Mouse (Mus musculus) adrenal gland, adult 8-10 months (tissue): Measurements from ENCODE around the gene Mrto4. TPM values are rescaled to one million over a fixed set of nuclear protein-coding genes. Genes with fewer than 3 reads are reported as not detected.
"Not testable (repeated sequence)": the region's sequence is repeated elsewhere in the genome, so short reads cannot be mapped to it uniquely, and the experiment has no call there.

Experiments used
- DNase-seq: peaks from one replicate; pipeline ENCODE4 v3.0.0; 2022
- total RNA-seq, 4 experiments: library from RNA; stranded (reverse); gene quantifications; 2 replicates each; pipeline ENCODE4 v1.2.4; 2022

Gene Mrto4
- 10 to 100 TPM; 61.8 to 65.3 (median 63.0) TPM for total RNA-seq

GRCm38 (mm10) chr4:139351931-139352711, at the start of gene Mrto4, which contains the start of the genes Emc1 and Ubr4:
Mrto4 (minus strand) TSS chr4:139352576.
Emc1 (plus strand) TSS chr4:139352587.
Ubr4 (plus strand) TSS chr4:139352609.
- DNase-seq: peak; percentile 83

DNA sequence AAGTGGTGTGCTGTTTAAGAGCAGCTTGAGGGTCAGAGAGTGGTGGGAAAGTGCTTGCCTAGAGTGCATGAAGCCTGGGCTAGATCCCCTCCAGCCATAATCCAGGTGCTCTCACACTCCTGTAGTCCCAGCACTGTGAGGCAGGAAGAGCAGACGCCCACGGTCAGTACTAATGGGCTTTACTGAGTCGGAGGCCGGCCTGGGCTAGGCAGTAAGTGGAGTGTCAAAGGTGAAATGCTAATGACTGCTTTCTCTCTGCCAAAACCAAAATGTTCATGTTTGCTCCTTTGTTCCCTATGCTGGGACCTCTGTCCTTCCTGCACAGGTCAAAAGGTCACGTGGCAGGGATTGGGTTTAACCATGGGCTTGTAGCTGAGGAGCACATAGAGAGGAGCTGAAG, 48.1 kb upstream of the Mrto4 start:
- no peak for DNase-seq

- DNase-seq: no peak
Measured at GRCm38 (mm10) chr4:139395431-139395830, 43.1 kb upstream of the Mrto4 start.

- no peak for DNase-seq
Measured at GRCm38 (mm10) chr4:139389557-139389956, 37.2 kb upstream of the Mrto4 start.

DNA sequence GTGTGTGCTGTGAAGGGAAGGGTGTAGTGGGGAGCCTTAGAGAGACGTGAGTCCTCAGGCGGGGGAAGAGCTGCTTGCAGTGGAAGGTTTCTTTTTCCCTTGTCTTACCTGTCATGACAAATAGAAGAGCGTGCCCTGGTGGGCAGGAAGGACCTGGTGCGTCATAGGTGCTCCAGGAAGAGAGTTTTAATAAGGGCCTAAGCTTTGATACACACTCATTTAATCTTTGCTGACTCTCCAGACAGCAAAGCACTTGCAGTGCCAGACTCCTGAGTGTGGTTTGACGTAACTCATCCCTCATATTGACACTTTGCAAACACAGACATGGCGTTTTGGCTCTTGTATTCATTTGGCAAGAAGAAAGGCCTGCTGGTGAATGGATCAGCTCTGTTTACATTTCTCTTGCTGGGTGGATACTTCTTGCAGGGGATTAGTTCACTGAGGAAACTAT, 34.5 kb upstream of the Mrto4 start:
- DNase-seq: peak; percentile 32

GRCm38 (mm10) chr4:139385841-139386240, 33.5 kb upstream of the Mrto4 start:
- DNase-seq: not testable (repeated sequence)

- no peak for DNase-seq
Measured at GRCm38 (mm10) chr4:139382231-139382630, 29.9 kb upstream of the Mrto4 start.

- no peak for DNase-seq
Measured at GRCm38 (mm10) chr4:139381452-139381845, 29.1 kb upstream of the Mrto4 start.

DNA sequence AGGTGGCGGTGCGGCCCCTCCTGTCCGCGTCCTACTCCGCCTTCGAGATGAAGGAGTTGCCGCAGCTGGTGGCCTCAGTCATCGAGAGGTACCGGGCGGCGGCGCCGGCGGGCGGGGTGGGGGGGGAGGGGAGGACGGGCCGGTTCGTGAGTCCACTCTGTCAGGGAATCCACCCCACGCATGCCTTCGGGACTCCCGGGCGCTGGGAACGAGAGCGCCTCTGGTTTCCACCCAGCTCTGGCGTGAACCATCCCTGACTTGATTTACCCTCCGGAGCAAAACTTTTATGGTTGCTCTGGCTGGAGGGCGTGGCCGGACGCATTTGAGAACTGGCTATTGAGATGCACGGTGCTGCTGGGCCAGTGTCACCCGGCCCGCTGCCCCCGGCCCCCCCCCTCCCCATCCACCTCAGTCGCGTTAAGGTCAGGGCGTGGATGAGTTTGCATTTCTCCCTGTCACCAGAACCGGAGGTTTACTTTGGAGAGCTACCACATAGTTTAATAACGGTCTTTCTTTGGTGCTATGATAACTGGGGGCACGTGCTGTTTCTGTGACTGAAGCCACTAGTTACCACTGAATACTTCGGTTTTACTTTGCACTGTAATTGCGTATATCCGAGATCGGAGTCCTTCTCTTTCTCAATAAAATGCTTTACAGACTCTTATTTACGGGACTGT, 28.5 kb upstream of the Mrto4 start:
- DNase-seq: peak; percentile 24

- DNase-seq: peak; percentile 100
Measured at GRCm38 (mm10) chr4:139380207-139380748, 27.9 kb upstream of the Mrto4 start.

DNA sequence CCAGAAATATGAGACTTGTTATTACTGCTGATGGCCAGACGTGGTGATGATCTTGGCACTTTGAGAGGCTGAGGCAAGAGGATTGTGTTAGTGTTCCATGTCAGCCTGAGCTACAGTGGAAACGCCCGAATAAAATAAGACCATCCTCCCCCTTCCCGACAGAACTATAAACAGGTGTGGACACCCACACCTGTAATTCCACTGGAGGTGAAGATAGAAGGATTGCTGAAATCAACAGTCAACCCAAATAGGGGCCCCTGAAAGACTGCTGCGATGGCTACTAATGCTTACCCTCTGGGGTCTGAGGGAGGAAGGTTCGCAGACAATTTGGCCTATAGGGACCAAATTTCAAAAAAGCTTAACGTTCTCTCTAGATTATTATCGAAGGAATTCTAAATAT, 27.3 kb upstream of the Mrto4 start:
- DNase-seq: no peak

DNA sequence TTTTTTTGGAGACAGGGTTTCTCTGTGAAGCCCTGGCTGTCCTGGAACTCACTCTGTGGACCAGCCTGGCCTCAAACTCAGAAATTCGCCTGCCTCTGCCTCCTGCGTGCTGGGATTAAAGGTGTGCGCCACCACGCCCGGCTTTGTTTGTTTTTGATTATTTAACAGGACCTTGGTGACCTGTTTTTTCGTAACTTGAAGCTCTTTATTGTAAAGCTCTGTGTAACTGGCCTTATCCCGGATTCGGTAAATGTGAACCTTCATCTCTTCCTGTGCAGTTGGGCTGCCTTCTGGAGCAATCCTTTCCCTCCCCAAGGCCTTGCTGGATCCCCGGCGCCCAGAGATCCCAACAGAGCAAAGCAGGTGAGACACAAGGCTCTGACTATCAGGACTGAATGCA, 21.2 kb upstream of the Mrto4 start:
- DNase-seq: no peak

DNA sequence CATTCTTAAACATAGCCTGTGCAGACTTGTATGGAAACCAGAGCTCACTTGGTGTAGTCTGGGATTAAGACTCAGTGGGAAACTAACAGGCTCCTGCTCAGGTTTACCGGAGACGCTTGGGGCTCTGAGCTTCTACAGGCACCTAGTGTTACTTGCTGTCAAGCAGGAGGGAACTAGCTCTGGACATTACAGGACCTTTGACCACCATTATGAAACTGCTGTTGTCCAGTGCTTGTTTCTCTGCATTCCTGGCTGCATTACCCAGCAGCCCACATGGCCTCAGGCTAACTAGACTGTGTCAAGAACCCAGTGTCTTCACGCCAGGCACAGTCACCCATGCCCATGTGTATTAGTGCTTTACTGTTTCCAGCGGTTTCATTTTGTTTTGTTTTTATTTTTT, 20.8 kb upstream of the Mrto4 start:
- DNase-seq: no peak

DNA sequence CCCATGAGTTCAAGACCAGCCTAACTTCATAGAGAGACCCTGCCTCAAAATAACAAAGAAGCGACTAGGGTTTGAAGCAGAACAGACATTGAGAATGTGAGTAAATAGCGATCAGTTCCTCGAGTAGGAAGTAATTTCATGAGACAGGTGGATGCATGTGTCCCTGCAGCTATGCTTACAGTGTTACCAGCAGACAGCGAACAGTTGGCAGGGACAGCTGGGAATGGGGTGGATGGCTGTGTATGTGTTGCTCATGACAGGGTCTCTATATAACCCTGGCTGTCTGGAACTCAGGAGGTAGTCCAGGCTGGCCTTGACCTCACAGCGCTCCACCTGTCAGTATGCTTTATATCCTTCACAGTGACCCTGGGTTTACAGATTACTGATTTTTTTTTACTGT, 15.7 kb upstream of the Mrto4 start:
- no peak for DNase-seq

- no peak for DNase-seq
Measured at GRCm38 (mm10) chr4:139367336-139367735, 15.0 kb upstream of the Mrto4 start.

GRCm38 (mm10) chr4:139360761-139361548, 8.6 kb upstream of the Mrto4 start:
- DNase-seq: no peak

DNA sequence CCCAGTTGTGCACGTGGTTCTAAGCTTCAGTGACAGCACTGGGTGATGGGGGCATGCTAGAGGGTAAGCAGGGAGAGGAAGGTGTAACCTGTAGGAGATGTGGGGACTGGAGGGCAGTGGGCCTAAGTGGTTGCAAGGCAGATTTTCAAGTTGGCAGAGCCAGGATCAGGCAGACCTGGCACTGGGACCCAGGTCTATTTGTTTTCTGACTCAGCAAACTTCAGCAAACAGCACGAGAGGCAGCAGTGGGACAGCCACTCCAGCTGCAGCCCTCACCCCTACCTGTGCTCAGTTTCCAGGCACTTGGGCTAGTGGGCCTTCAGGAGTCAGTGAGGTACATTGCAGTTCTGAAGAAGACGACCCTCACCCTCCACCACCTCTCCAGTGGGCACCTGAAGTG, 4.8 kb upstream of the Mrto4 start:
- no peak for DNase-seq

DNA sequence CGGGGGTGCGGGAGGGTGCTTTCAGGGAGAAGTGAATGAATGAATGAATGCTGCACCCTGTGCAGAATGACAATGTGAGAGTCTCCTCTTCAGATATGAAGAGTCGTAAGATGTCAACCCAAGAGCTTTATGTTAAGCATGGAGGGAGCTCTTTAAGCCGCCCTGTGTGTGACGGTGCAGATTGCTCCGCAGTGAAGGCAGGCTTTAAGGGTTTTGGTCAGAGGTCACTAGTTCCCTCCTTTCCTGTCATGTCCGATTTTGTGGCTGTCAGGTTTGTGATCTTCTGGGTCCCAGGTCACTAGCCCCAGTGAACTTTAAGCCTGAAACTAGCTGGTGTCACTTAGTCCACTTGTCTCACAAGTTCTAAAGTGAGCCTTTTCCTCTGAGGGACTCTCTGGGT, 456 bp upstream of the Mrto4 start:
- no peak for DNase-seq

DNA sequence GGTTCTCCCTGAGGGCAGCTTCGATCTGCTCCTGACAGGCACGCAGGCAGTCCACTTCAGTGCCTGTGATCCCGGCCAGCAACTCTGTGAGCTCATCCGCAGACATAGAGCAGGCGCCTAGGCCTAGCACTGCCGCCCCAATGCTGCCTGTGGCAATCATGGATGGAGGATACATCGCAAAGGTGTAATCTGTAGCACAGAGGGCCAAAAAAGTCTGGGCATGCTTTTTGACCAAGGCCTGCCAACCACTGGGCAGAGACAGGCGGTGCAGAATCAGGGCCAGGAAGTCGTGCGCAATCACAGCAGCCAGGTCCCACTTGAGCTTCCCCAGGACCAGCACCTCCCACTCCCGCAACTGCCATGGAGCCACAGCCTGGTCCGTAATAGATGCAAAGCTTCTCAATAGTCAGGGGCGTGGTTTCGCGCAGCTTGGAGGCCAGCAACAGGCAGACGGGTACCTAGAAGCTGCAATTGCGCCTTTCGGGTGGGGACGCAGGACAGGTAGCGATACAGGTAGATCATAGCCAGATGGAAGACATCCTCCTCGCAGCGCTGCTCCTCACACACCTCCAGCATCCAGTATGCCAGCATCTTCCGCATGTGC, 6.9 kb downstream of the Mrto4 start:
- no peak for DNase-seq

GRCm38 (mm10) chr4:139343718-139344117, 8.7 kb downstream of the Mrto4 start:
- DNase-seq: no peak

DNA sequence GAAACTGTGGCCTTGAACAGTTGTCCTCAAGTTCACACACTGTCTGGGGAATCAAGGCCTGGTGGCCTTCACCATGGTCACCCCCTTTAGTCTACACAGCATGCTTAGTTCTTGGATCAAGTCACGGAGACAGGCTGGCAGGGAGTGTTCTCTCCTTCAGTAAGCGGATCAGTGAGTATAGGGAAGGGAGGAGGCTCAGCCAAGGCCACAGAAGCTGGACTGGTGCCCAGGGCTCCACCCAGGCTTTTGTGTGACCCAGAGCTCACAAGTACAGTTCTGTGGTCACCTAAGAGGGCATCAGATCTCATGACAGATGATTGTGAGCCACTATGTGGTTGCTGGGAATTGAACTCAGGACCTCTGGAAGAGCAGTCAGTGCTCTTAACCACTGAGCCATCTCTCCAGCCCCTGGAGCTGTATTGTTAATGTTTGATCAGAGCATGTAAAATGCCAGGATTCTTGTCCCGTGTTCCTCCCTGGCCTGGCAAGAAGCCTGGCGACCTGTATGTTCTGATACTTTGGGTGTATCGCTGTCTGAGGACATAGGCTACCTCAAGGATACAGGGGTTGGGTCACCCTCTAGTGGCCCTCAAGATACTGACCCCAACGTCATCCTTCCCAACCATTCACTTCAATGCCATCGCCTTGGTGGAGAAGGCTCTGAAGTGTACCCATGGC, 10.7 kb downstream of the Mrto4 start:
- DNase-seq: peak; percentile 58

GRCm38 (mm10) chr4:139340835-139341234, 11.5 kb downstream of the Mrto4 start:
- no peak for DNase-seq
